Mouse (Mus musculus) limb, embryonic 11.5 days (tissue): Measurements from ENCODE around the gene Dzip1. TPM values are rescaled to one million over a fixed set of nuclear protein-coding genes. Genes with fewer than 3 reads are reported as not detected.

ENCODE experiments used
- ATAC-seq: fragments of 200-750 bp; cut with Nextera tagmentation; 2 replicates; pipeline ENCODE4 v1.8.0; 2017; ENCODE audit warnings: low read depth; ENCODE audit not compliant: insufficient number of reproducible peaks, low FRiP score, low TSS enrichment
- DNase-seq: peaks from one replicate; pipeline ENCODE4 v3.0.0-alpha.2; 2015; ENCODE audit warnings: low spot score
- H3K27ac ChIP-seq: fragments of 300-500 bp; sonication (generic); replicated peaks from 2 replicates; pipeline ENCODE4 v1.5.1; 2014; ENCODE audit warnings: low read depth, mild to moderate bottlenecking, low read length
- H3K27me3 ChIP-seq: fragments of 300-500 bp; sonication (generic); 2 replicates; pipeline ENCODE4 v1.6.1; 2014; ENCODE audit warnings: mild to moderate bottlenecking, low read length, mixed read lengths; ENCODE audit not compliant: control insufficient read depth, insufficient read depth
- H3K36me3 ChIP-seq: fragments of 300-500 bp; sonication (generic); 2 replicates; pipeline ENCODE4 v1.6.1; 2014; ENCODE audit warnings: mild to moderate bottlenecking, low read length, moderate library complexity, mixed read lengths; ENCODE audit not compliant: control insufficient read depth, insufficient read depth
- H3K4me1 ChIP-seq: fragments of 300-500 bp; sonication (generic); 2 replicates; pipeline ENCODE4 v1.6.1; 2014; ENCODE audit warnings: low read length, mixed read lengths; ENCODE audit not compliant: control insufficient read depth, insufficient read depth
- H3K4me2 ChIP-seq: fragments of 300-500 bp; sonication (generic); 2 replicates; pipeline ENCODE4 v1.6.1; 2014; ENCODE audit warnings: low read depth, mild to moderate bottlenecking, moderate library complexity; ENCODE audit not compliant: severe bottlenecking
- H3K4me3 ChIP-seq: fragments of 300-500 bp; sonication (generic); 2 replicates; pipeline ENCODE4 v1.5.1; 2014; ENCODE audit warnings: low read depth, low read length
- H3K9ac ChIP-seq: fragments of 300-500 bp; sonication (generic); 2 replicates; pipeline ENCODE4 v1.6.1; 2014; ENCODE audit warnings: mild to moderate bottlenecking, low read length
- H3K9me3 ChIP-seq: fragments of 300-500 bp; sonication (generic); 2 replicates; pipeline ENCODE4 v1.6.1; 2016; ENCODE audit warnings: low read length; ENCODE audit not compliant: control insufficient read depth
- WGBS: fragments of 180-500 bp; shearing (Covaris S2); extraction: QIAGEN DNeasy Blood & Tissue Kit; methylation state at CpG from one replicate; pipeline ENCODE4 v1.1.7; 2014; 5-methylcytosine and 5-hydroxymethylcytosine counted together
- polyA plus RNA-seq: library from polyadenylated mRNA; unstranded; fragments of >200 nt; fragmentation: Nextera tagmentation; extraction: Ambion mirVana; gene quantifications from 2 replicates; pipeline ENCODE4 v1.2.1, GENCODE M21; 2014

The Dzip1 gene
- polyA plus RNA-seq = 32.9 and 33.2 TPM in 2 replicates

DNA sequence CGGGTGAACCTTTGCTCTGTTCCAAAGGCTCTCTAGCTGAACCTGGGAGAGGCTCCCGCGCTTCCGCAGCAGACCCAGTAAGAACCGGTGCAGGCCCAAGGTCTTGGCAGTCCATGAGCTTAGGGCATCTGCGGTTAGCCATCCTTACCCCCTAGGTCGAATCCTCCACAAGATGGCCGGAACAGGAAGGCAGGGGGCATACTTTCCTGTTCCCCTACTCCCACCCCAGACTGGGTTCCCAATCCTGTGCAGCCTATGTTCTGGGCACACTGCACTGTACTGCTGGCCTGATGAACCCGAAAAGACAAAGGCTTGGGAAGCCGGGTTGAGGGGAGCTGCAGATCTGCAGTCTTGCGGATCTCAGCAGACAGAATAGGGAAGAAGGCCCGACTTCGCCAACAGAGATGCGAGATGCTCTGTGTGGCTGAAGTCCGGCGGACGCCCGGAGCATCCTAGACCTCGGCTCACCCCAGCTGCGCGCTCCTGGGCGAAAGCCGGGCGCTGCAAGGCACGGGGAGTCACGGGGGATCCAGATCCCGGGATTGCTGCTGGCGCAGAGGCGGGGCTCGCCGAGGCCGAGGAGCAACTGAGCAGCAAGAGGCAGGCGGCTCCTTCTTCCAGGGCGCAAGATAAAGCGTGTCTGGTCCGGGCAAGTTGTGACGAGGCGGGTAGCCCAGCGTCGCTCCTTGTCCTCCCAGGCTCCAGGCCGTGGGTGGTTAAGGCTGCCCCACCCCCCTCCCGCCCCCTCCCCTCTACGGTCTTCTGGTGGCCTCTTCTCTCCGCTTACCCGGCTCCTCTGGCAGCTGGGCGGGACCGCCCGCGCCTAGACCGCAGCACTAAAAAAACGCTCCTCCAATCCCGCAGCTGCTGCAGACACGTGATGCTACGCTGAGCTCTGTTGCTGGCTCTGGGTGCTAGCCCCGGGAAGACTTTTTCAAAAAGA is at the start of gene Dzip1:
Gene Dzip1 (minus strand): TSS at position 788 of the 943 bp plus-strand sequence.
- WGBS = under 1% methylated on average over 52 of the region's 55 CpGs
- H3K4me2 ChIP-seq = peak within 1 kb of the TSS; percentile 88
- peaks cover 11% of the 10 kb centered on the region for H3K4me1 ChIP-seq
- H3K4me3 ChIP-seq = peak within 1 kb of the TSS; percentile 77
- peaks cover 9% of the 10 kb centered on the region; the same call in 1 of the 2 replicates for H3K27me3 ChIP-seq
- ATAC-seq (peak; percentile 94), DNase-seq (peak; percentile 82)
- peak within 1 kb of the TSS; percentile 86 for H3K9ac ChIP-seq
- no peaks in the 10 kb centered on the region for H3K9me3 ChIP-seq
- peak within 1 kb of the TSS; percentile 77 for H3K27ac ChIP-seq
- H3K36me3 ChIP-seq = no peaks in the 10 kb centered on the region

DNA sequence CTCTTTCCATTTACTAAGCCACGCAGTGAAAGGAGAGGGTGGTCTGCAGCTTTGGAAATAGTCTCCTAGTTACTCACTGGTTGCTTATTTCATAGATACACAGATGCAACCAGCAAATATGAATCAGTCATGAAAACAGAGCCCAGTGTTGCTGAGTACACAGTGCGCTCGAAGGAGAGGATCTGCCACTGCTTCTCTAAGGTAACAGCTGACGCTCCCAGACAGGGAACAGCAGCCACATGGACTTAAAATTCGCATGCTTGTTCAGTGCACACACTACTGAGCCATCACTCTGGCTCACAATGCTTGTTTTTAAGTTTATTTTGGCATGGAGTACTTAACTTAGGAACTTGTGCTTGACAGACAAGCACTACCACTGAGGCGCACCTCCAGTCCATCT is 47.0 kb upstream of the Dzip1 start:
- DNase-seq (no peak), ATAC-seq (no peak)
- H3K9me3 ChIP-seq = no peaks in the 10 kb centered on the region
- H3K27me3 ChIP-seq = no peaks in the 10 kb centered on the region
- no peaks in the 10 kb centered on the region for H3K4me1 ChIP-seq
- H3K27ac ChIP-seq = no peak overlapping the region
- H3K36me3 ChIP-seq = peaks cover 6% of the 10 kb centered on the region; the same call in 1 of the 2 replicates
- no peak overlapping the region for H3K9ac ChIP-seq
- 96% methylated on average over 6 of the region's 6 CpGs for WGBS
- no peak overlapping the region for H3K4me2 ChIP-seq
- no peak overlapping the region for H3K4me3 ChIP-seq

DNA sequence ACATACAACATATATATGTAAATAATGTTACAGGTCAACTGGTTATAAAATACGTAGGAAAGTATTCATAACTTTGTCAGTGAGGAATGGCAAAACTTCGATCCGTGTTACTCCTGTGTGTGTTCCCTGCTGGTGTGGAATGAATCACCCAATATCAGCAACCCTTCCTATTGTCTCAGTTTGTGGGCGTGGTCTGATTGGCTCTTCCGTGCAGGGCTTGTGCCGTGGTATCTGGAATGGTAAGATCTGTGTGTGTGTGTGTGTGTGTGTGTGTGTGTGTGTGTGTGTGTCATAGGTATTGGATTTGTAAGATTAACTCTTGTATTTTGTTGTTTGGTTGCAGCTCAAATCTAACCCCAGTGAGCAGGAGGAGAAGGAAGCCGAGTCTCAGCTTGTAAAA is 42.4 kb upstream of the Dzip1 start:
- 89% methylated on average over 7 of the region's 7 CpGs for WGBS
- no peak for ATAC-seq
- Histone ChIP-seq H3K27ac (no peak overlapping the region), H3K27me3 (no peaks in the 10 kb centered on the region), H3K9me3 (no peaks in the 10 kb centered on the region), H3K4me2 (no peak overlapping the region), H3K9ac (no peak overlapping the region), H3K36me3 (peaks cover under 1% of the 10 kb centered on the region; the same call in 1 of the 2 replicates), H3K4me1 (no peaks in the 10 kb centered on the region), H3K4me3 (no peak overlapping the region)
- no peak for DNase-seq

DNA sequence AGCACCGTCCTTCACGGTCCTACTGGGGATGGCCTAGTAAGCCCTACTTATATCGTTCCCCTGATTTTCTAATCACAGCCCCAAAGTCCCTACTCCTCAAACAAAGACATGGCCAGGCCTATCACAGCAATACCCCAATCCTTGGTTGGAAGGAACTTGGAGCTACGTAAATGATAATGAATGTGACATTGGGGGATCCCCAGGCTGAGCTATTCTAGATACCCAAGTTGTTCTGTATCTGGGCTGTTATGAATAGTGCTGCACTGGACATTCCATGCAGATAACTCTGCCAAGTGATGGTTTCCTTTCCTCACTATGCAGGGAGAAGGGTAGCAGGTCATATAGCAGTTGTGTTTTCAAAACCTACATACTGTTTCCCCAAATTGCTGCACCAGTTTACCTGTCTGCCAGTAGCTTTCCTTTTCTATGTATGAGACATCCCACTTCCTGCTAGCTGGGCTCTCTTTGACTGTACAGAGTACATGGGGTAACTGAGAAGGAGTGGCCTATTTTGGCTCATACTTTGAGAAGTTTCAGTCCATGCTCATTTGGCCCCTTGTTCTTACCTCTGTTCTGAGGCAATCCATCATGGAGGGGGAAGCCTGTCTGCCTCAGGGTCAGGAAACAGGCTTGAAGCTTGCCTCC is 40.2 kb upstream of the Dzip1 start:
- ATAC-seq (no peak), DNase-seq (no peak)
- Histone ChIP-seq H3K4me3 (no peak overlapping the region), H3K36me3 (no peaks in the 10 kb centered on the region; the same call in 1 of the 2 replicates), H3K27me3 (no peaks in the 10 kb centered on the region), H3K9me3 (no peaks in the 10 kb centered on the region), H3K4me1 (no peaks in the 10 kb centered on the region), H3K4me2 (no peak overlapping the region), H3K9ac (no peak overlapping the region), H3K27ac (no peak overlapping the region)
- WGBS = 96% methylated on average over 4 of the region's 4 CpGs

DNA sequence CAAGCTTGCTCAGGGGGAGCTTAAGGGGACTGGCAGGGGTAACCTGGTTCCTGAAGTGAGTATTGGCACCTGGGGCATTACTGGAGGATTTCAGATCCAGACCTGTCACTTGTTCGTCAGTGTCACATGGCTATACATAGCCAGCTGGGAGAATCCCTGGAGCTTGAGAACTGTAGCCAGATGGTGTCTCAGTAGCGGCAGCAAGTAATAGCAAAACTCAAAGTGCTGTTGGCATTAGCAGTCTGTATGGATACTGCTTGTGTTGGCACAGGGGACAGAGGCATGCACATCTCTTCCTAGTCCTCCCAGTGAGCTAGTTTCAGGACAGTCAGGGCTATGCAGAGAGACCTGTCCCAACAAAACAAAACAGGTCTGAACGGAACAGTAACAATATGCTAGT is 32.8 kb upstream of the Dzip1 start:
- Histone ChIP-seq H3K4me3 (no peak overlapping the region), H3K36me3 (peaks cover 8% of the 10 kb centered on the region; the same call in 1 of the 2 replicates), H3K4me2 (no peak overlapping the region), H3K27ac (no peak overlapping the region), H3K9me3 (no peaks in the 10 kb centered on the region), H3K4me1 (no peaks in the 10 kb centered on the region), H3K9ac (no peak overlapping the region), H3K27me3 (no peaks in the 10 kb centered on the region)
- ATAC-seq (no peak), DNase-seq (no peak)
- WGBS = 92% methylated on average over 3 of the region's 3 CpGs

DNA sequence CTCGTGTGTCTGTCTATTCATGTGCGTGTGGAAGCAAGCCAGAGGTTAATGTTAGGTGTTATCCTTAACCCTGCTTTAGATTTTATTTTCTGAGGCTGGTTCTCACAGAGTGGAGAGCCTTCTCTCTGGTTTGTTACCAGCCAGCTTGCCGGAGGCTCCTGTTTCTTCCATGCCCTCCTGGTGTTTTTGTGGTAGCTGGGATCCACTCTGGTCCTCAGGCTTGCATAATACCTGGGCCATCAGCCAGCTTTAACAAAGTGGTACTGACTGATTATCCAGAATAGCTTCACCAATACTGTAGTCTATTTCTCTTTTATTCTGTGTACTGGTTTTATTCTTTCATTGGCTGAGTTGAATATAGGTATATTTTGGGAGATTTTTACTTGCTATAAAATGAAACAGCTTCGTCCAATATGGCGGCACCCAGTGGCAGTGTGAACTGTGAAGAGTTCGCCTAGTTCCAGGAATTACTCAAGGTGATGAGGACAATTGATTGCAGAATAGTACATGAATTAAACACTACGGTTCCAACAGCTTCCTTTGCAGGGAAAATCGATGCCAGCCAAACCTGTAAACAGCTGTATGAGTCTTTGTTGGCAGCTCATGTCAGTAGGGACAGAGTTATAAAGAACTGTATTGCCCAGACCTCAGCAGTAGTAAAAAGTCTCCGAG is 26.8 kb upstream of the Dzip1 start:
- Histone ChIP-seq H3K9ac (no peak overlapping the region), H3K4me3 (no peak overlapping the region), H3K27ac (no peak overlapping the region), H3K27me3 (no peaks in the 10 kb centered on the region), H3K9me3 (no peaks in the 10 kb centered on the region), H3K4me1 (no peaks in the 10 kb centered on the region), H3K4me2 (no peak overlapping the region), H3K36me3 (peaks cover 6% of the 10 kb centered on the region; the same call in 1 of the 2 replicates)
- 93% methylated on average over 9 of the region's 9 CpGs for WGBS
- DNase-seq = no peak
- no peak for ATAC-seq

DNA sequence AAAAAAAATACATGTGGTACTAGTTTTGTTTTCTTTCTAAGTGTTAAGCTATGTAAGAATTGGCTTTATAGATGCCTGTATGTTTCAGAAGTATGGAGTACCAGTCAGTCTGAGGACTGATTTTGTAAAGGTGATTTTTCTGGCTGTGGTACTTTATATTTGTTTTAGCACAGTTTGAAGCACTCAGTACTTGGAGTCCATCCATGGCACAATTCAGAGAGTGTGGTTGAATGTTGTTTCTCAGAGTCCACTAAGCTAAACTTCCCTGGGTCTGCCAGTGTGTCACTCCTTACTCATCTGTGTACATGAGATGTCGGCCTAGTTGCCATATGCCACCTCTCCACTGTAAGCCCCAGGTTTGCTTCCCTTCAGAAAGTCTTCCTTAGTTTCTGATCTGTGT is 23.6 kb upstream of the Dzip1 start:
- no peak for DNase-seq
- Histone ChIP-seq H3K4me2 (no peak overlapping the region), H3K27ac (no peak overlapping the region), H3K9me3 (no peaks in the 10 kb centered on the region), H3K36me3 (peaks cover 2% of the 10 kb centered on the region; the same call in 1 of the 2 replicates), H3K27me3 (no peaks in the 10 kb centered on the region), H3K9ac (no peak overlapping the region), H3K4me1 (no peaks in the 10 kb centered on the region), H3K4me3 (no peak overlapping the region)
- ATAC-seq = no peak
- 79% methylated on average over 1 of the region's 1 CpGs for WGBS

DNA sequence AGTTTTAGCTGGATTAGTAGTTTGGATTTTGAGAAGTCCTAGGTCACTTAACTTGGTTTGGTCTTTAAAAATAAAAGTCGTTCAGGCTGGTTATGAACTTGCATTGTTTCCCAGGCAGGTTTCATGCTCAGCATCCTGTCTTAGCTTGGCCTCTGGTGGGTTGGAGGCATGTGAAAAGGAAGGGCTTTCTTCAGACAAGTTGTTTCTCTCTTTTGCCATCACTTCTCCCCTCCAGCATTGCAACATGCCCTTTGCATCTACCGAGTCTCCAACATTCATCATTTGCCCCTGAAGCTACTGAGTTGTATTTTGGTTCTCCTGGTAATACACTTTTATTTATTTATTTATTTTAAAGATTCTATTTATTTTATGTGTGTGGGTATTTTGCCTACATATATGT is 19.4 kb upstream of the Dzip1 start:
- WGBS = 86% methylated on average over 2 of the region's 2 CpGs
- ATAC-seq (no peak), DNase-seq (no peak)
- H3K4me2 ChIP-seq = no peak overlapping the region
- H3K9me3 ChIP-seq = no peaks in the 10 kb centered on the region
- H3K27me3 ChIP-seq = no peaks in the 10 kb centered on the region
- no peaks in the 10 kb centered on the region for H3K4me1 ChIP-seq
- no peak overlapping the region for H3K9ac ChIP-seq
- H3K27ac ChIP-seq = no peak overlapping the region
- H3K36me3 ChIP-seq = no peaks in the 10 kb centered on the region
- no peak overlapping the region for H3K4me3 ChIP-seq
